Mouse (Mus musculus): Measurements from ENCODE around the gene Pam16. TPM values are rescaled to one million over a fixed set of nuclear protein-coding genes. Genes with fewer than 3 reads are reported as not detected.
A peak's percentile ranks its signal among the peaks of the same experiment; 100 is the strongest.

Gene Pam16
- polyA plus RNA-seq, 1 experiment from 2014 or later, result 81.9 TPM

DNA sequence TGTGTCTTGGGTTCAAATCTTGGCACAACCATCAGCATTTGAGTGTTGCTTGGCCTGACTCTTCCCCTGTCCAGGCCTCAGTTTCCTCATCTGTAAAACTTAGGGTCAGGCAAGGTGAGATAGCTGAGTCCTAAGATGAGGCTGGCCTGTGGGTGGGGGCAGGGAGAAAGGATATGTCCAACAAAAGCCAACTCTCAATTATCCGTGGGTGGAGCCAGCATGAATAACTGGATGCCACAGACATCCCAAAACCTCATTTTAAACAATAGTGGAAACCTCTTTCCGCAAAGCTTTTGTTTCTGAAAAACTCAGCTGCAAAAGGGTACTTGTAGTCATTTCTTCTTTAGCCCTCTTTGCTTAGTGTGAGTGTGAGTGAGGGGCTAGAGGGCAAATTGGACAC, 28.0 kb downstream of the Pam16 start:
- H3K27me3 ChIP-seq (replicated peaks), result peaks cover 55% of the 10 kb centered on the region
- WGBS (ENCODE audit: insufficient replicate concordance), result 70% methylated on average over 2 of the region's 2 CpGs
- peaks cover 64% of the 10 kb centered on the region for H3K4me1 ChIP-seq
- H3K9ac ChIP-seq, result no peak overlapping the region
- no peak overlapping the region for H3K4me2 ChIP-seq
- H3K9me3 ChIP-seq (replicated peaks), result no peaks in the 10 kb centered on the region
- no peak overlapping the region for H3K4me3 ChIP-seq
- no peaks in the 10 kb centered on the region for H3K36me3 ChIP-seq
- ATAC-seq, result no peak
- no peak overlapping the region for H3K27ac ChIP-seq

DNA sequence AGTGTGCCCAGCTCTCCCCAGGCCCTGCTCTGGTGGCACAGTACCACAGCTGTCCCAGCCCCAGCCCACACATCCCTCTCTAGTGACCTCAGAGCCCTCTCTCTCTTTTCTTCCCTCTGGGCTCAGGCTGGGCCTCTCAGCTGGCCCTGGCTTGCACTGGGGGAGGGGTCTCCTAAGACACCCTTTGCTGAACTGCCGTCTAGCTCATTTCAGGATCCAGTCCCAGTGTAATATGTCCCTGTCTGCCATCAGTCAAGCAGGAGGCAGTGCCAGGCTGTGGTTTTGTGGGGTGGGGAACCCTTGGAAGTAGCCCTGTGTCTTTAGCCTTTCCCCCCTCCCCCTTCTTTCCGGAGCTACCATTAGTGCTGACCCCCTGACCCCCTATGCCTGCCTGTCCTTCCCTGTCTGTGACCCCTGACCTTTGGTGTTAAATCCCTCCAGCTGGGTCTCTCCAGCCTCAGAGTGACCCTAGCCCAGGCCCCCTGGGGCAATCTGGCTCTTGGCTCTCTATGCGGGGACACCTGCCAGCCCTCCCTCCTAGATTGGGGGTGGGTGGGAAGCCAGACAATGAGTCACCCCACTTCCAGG, 28.6 kb downstream of the Pam16 start:
- Histone ChIP-seq H3K4me2 (peak overlapping the region; percentile 82), H3K36me3 (no peaks in the 10 kb centered on the region), H3K9me3 (replicated peaks) (no peaks in the 10 kb centered on the region), H3K27ac (no peak overlapping the region), H3K9ac (peak overlapping the region; percentile 22; the same call in 1 of the 2 replicates), H3K27me3 (replicated peaks) (peaks cover 57% of the 10 kb centered on the region), H3K4me1 (peaks cover 60% of the 10 kb centered on the region), H3K4me3 (peak overlapping the region; percentile 66)
- 35% methylated on average over 3 of the region's 3 CpGs for WGBS (ENCODE audit: insufficient replicate concordance)
- ATAC-seq, result no peak

DNA sequence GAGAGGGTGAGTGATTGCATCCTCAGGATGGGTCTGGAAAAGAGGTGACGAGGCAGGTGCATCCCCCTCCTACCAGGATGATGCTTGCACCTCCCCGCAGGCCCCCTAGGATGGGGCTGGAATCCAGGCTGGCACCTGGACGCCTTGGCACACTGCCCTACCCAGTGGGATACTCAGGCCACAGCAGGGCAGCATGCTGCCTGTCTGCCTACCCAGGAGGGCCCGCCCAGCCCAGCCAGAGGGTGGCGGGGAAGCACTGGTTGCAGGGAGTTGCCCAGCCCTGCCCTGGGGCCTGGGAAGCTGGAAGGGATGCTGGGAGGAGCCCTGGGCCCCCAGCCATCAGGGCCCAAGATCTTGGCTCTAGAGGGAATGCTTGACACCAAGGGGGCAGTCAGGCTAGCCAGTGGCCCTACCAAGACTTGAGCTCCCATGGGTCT, 29.2 kb downstream of the Pam16 start:
- ATAC-seq, result no peak
- peak overlapping the region; percentile 82 for H3K4me2 ChIP-seq
- peaks cover 3% of the 10 kb centered on the region; the same call in 1 of the 2 replicates for H3K36me3 ChIP-seq
- H3K27me3 ChIP-seq (replicated peaks), result peaks cover 57% of the 10 kb centered on the region
- no peaks in the 10 kb centered on the region for H3K9me3 ChIP-seq (replicated peaks)
- peak overlapping the region; percentile 22; the same call in 1 of the 2 replicates for H3K9ac ChIP-seq
- H3K4me3 ChIP-seq, result peak overlapping the region; percentile 66
- no peak overlapping the region for H3K27ac ChIP-seq
- 41% methylated on average over 5 of the region's 5 CpGs for WGBS (ENCODE audit: insufficient replicate concordance)
- H3K4me1 ChIP-seq, result peaks cover 54% of the 10 kb centered on the region

DNA sequence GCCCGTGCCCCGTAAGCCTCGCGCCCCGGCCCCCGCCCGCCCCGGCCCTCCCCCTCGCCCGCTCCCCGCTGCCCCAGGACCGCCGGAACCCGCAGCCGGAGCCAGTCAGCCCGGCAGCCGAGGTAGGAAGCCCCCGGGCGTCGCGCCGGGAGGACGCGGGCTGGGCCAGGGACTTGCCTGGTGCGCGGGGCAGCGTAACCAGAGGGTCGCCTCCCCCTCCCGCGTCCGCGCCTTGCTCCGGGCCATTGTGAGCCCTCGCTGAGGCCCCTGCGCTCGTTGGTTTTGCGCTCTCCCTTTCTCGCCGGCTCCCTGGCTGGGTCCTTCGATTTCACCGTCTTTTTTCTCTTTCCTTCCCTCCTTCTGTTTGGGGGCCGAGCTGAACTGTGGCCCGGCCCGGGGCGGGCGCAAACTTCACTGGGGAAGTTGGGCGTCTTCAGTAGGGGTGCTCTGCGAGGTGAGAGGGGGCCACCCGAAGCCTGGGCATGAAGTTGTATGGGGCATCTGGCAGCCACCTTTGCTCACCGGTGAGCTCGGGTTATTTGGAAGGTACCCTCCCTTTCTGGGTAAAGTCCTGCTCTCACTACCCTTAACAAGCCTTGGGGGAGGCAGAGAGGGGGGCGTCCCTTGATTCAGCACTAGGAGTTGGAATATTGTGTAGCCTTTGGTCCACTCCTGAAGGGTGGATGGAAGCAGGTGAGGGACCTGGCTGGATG, 29.8 kb downstream of the Pam16 start:
- H3K4me2 ChIP-seq, result peak overlapping the region; percentile 82
- 1% methylated on average over 50 of the region's 52 CpGs for WGBS (ENCODE audit: insufficient replicate concordance)
- peak overlapping the region; percentile 66 for H3K4me3 ChIP-seq
- H3K4me1 ChIP-seq, result peaks cover 54% of the 10 kb centered on the region
- H3K9me3 ChIP-seq (replicated peaks), result no peaks in the 10 kb centered on the region
- peak; percentile 2; the same call in 1 of the 2 replicates for ATAC-seq
- H3K27ac ChIP-seq, result peak overlapping the region; percentile 62
- peak overlapping the region; percentile 70 for H3K9ac ChIP-seq
- H3K27me3 ChIP-seq (replicated peaks), result peaks cover 57% of the 10 kb centered on the region
- peaks cover 6% of the 10 kb centered on the region; the same call in 1 of the 2 replicates for H3K36me3 ChIP-seq

DNA sequence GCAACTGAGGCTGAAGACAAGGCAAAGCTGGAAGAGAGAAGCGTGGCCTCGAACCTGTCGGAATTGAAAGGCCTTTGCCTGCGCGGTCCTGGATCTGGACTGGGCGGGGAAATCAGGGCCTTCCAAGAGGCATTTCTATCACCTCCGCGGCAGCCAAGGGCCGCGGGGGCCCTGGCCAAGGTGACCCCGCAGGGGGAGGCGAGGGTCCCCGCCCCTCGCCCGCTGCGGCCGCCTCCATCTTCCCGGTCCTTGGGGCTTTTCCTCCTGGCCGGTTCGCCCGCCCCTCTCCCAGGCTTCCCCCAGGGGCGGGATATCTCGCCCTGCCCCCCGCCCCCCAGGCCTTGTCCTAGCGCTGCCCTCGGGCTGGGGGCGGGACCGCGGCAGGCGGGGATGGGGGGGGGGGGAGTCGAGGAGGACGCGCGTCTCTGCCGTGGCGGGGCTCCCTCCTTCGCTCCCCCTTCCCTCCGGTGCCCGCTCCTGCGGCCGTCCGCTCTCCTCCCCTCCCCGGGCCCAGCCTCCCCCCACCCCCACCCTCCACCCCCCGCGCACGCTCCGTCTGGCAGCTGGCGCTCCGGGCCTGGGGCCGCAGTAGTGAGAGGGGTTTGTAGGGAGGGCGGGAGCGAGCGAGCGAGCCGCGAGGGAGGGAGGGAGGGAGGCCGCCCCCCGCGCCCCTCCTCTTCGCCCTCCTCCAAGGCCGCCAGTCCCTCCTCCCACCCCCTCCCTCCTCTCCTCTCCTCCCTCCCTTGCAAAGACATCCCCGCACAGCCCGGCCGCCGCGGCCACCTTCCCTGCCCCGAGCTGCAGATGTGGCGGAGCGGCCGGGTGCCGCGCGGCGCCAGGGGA, 30.6 kb downstream of the Pam16 start, which contains the start of gene Glis2:
Gene Glis2, plus strand, starts transcription at position 743 of the 843 bp plus-strand sequence.
- peak within 1 kb of the TSS; percentile 82 for H3K4me2 ChIP-seq
- H3K9me3 ChIP-seq (replicated peaks), result no peaks in the 10 kb centered on the region
- peaks cover 52% of the 10 kb centered on the region for H3K4me1 ChIP-seq
- H3K9ac ChIP-seq, result peak within 1 kb of the TSS; percentile 70
- peaks cover 6% of the 10 kb centered on the region; the same call in 1 of the 2 replicates for H3K36me3 ChIP-seq
- peak; percentile 60 for ATAC-seq
- H3K4me3 ChIP-seq, result peak within 1 kb of the TSS; percentile 66
- peak within 1 kb of the TSS; percentile 62 for H3K27ac ChIP-seq
- WGBS (ENCODE audit: insufficient replicate concordance), result 2% methylated on average over 34 of the region's 74 CpGs
- H3K27me3 ChIP-seq (replicated peaks), result peaks cover 57% of the 10 kb centered on the region

DNA sequence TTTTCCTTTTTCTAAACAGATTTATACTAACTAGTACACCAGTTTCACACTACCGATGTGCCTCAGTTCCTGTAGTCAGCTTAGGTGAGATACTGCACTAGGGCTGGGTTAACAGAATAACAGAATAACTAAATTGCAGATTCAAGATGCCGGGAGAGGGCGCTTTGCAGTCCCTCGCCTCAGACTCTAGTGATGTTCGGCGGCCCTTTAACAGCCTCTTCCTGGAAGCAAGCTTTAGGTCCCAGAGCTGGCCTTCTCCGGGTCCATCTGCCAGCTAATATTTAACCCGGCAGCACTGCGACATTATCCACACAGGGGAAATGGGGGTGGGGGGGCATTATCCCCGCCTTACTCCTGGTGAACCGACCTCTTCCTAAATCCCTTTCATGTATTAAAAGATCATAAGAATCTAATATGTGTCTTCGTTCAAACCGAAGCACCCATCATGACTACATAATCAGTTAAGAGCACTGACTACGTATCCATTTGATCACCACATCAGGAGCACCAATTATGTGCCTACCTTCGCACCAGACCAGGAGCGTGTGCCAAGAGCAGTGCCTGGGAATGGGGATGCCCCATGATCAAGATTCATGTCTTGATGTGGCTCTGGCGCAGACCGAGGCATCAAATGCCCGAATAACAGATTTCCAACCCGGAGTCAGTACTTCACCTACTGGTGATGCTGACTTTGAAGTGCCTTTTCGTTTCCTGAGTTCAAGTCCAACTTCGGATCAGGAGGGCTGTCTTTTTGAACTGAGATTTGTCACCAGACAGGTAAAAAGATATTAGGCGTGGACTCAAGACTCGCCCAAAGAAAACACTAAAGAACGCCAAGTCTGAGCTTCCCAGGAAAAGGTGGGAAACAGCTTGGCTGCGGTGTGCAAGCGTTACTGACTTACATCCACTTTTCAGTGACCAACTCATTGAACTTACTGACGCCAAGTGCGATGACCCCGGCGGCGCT, 31.6 kb downstream of the Pam16 start:
- peak overlapping the region; percentile 70 for H3K9ac ChIP-seq
- 22% methylated on average over 32 of the region's 32 CpGs for WGBS (ENCODE audit: insufficient replicate concordance)
- peaks cover 57% of the 10 kb centered on the region for H3K27me3 ChIP-seq (replicated peaks)
- no peaks in the 10 kb centered on the region for H3K9me3 ChIP-seq (replicated peaks)
- peaks cover 49% of the 10 kb centered on the region for H3K4me1 ChIP-seq
- peaks cover 6% of the 10 kb centered on the region; the same call in 1 of the 2 replicates for H3K36me3 ChIP-seq
- no peak for ATAC-seq
- peak overlapping the region; percentile 66 for H3K4me3 ChIP-seq
- peak overlapping the region; percentile 62 for H3K27ac ChIP-seq
- peak overlapping the region; percentile 82 for H3K4me2 ChIP-seq

DNA sequence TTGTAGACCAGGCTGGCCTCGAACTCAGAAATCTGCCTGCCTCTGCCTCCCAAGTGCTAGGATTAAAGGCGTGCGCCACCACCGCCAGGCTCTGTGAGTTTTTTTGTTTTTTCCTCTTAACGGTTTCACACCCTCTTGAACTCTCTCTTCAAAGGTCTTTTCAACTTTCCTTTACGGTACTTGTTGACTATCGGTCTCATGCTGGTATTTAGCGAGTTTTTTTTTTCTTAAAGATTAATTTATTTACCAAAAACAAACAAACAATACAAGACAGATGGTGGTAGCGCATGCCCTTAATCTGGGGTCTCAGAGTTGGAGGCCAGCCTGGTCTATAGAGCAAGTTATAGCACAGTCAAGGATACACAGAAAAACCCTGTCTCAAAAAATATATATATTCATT, 34.6 kb downstream of the Pam16 start:
- Histone ChIP-seq H3K27me3 (replicated peaks) (peaks cover 35% of the 10 kb centered on the region), H3K27ac (no peak overlapping the region), H3K4me2 (no peak overlapping the region), H3K9me3 (replicated peaks) (no peaks in the 10 kb centered on the region), H3K36me3 (peaks cover 6% of the 10 kb centered on the region; the same call in 1 of the 2 replicates), H3K4me1 (peaks cover 49% of the 10 kb centered on the region), H3K4me3 (no peak overlapping the region), H3K9ac (no peak overlapping the region)
- WGBS (ENCODE audit: insufficient replicate concordance), result 84% methylated on average over 9 of the region's 9 CpGs
- no peak for ATAC-seq

DNA sequence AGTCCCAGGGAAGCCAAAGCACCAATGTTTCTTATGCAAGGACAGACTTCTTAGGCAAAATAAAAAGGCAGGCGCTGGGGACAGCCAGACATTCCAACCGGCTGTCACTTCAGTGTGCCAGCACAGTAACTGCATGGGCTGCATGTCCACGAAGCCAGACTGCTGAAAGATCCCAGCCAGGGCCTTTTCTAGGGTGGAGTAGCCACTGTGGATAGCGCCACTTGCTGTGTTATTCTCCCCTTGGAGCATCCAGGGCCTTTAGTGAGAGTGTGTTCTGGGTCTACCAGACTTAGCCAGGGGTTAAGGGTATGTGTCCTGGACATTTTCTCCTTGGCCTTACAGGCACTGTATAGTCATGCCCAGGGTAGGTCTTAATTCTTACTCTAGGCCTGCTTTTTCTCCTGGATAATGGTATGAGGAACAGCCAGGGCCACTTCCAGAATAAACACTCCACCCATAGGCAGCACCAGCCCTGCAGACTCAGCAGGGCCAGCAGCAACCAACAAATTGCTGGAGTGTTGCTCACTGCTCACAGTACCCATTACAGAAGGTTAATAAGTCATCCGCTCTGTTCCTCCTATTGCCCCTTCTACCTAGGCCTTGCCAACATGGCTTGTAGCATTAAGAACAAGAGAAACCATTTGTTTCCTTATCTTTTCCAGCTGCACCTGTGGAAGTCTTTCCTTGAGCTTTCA, 37.1 kb downstream of the Pam16 start:
- Histone ChIP-seq H3K9me3 (replicated peaks) (no peaks in the 10 kb centered on the region), H3K9ac (no peak overlapping the region), H3K4me2 (peak overlapping the region; percentile 81), H3K36me3 (peaks cover 6% of the 10 kb centered on the region; the same call in 1 of the 2 replicates), H3K27ac (peak overlapping the region; percentile 82), H3K4me3 (no peak overlapping the region), H3K4me1 (peaks cover 52% of the 10 kb centered on the region), H3K27me3 (replicated peaks) (peaks cover 10% of the 10 kb centered on the region)
- no peak for ATAC-seq
- 80% methylated on average over 5 of the region's 5 CpGs for WGBS (ENCODE audit: insufficient replicate concordance)

DNA sequence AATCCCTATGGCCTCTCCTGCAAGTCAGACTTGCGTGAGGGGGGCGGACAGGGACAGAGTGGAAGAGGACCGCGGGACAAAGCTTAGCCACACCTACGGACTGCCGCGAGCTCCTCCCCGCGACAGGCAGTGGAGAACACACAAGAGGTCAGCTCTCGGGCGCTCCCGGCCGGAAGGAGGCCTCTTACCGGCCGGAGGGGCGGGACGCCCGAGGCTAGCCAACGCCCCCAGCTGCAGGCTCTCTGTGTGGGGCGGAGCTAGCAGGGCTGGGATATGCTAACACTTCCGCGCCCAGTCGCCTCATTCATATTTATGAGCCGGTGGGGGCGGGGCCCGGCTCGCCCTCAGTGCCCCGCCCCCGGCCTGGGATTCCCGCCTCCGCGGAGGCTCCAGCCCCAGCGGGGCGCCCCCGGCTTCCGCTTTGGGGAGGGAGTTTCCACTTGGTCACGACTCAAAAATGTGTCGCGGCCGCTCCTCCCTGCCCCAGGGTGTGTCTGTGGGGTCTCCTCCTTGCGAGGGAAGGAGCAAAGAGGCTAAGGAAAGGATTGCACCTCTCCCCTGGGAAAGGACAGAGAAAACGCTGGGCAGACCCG, 38.2 kb downstream of the Pam16 start:
- Histone ChIP-seq H3K4me2 (peak overlapping the region; percentile 81), H3K27me3 (replicated peaks) (0 out of 2 replicates have a peak, but pooled peaks cover under 1% of the 10 kb centered on the region), H3K9ac (peak overlapping the region; percentile 72), H3K9me3 (replicated peaks) (no peaks in the 10 kb centered on the region), H3K4me3 (peak overlapping the region; percentile 60), H3K36me3 (peaks cover 6% of the 10 kb centered on the region; the same call in 1 of the 2 replicates), H3K27ac (peak overlapping the region; percentile 82), H3K4me1 (peaks cover 50% of the 10 kb centered on the region)
- peak; percentile 99 for ATAC-seq
- WGBS (ENCODE audit: insufficient replicate concordance), result under 1% methylated on average over 43 of the region's 43 CpGs

Data from liver, embryonic 12.5 days (tissue).